Mouse (Mus musculus): ENCODE data around the gene Lrrc36. TPM values are rescaled to one million over a fixed set of nuclear protein-coding genes. Genes with fewer than 3 reads are reported as not detected.

Gene Lrrc36
- polyA plus RNA-seq, 1 experiment from 2014 or later = 0.17 TPM

DNA sequence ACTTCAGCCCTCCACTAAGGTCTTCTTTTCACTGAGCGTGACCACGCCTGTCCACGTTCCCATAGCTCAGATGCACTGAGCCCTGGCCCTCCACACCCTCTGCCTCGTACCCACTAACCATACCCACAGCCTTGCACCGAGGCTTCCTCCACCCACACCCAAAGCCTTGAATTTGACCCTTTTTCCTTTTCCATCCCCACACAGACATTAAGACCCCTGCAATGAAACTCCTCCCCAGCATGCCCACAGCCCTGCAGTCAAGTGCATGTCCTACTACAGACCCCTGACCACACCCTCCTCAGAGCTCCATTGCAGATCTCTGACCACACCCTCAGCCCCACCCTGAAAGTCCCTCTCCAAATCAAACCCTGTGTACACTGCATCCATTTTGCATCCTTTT, 56.4 kb downstream of the Lrrc36 start:
- H3K36me3 ChIP-seq (ENCODE audit: insufficient read depth, low read length) = no peaks in the 10 kb centered on the region; the same call in 1 of the 2 replicates
- no peak for ATAC-seq (ENCODE audit: low FRiP score, low TSS enrichment)
- 88% methylated on average over 5 of the region's 5 CpGs for WGBS
- no peak overlapping the region for H3K9ac ChIP-seq (replicated peaks; ENCODE audit: low read length)
- H3K4me3 ChIP-seq (ENCODE audit: low read length) = no peak overlapping the region
- peaks cover 25% of the 10 kb centered on the region for H3K4me1 ChIP-seq (ENCODE audit: insufficient read depth, low read length)
- no peak overlapping the region for H3K4me2 ChIP-seq (replicated peaks; ENCODE audit: low read depth, low read length)
- H3K27ac ChIP-seq (ENCODE audit: low read length) = no peak overlapping the region
- no peaks in the 10 kb centered on the region for H3K9me3 ChIP-seq (ENCODE audit: low read length)
- H3K27me3 ChIP-seq (ENCODE audit: insufficient read depth, low read length) = no peaks in the 10 kb centered on the region

GRCm38 (mm10) chr8:105470262-105470661, 56.9 kb downstream of the Lrrc36 start:
- no peak for ATAC-seq (ENCODE audit: low FRiP score, low TSS enrichment)
- no peak overlapping the region for H3K27ac ChIP-seq (ENCODE audit: low read length)
- WGBS = 78% methylated on average over 5 of the region's 5 CpGs
- no peaks in the 10 kb centered on the region; the same call in 1 of the 2 replicates for H3K36me3 ChIP-seq (ENCODE audit: insufficient read depth, low read length)
- no peaks in the 10 kb centered on the region for H3K9me3 ChIP-seq (ENCODE audit: low read length)
- no peak overlapping the region for H3K4me3 ChIP-seq (ENCODE audit: low read length)
- H3K9ac ChIP-seq (replicated peaks; ENCODE audit: low read length) = no peak overlapping the region
- no peaks in the 10 kb centered on the region for H3K27me3 ChIP-seq (ENCODE audit: insufficient read depth, low read length)
- H3K4me2 ChIP-seq (replicated peaks; ENCODE audit: low read depth, low read length) = no peak overlapping the region
- peaks cover 30% of the 10 kb centered on the region for H3K4me1 ChIP-seq (ENCODE audit: insufficient read depth, low read length)

- ATAC-seq (ENCODE audit: low FRiP score, low TSS enrichment) = peak; percentile 69
- H3K4me3 ChIP-seq (ENCODE audit: low read length) = peak overlapping the region; percentile 33
- H3K27ac ChIP-seq (ENCODE audit: low read length) = peak overlapping the region; percentile 37; the same call in 1 of the 2 replicates
Observed at GRCm38 (mm10) chr8:105470681-105471313, 57.4 kb downstream of the Lrrc36 start.

GRCm38 (mm10) chr8:105471314-105472015, 58.1 kb downstream of the Lrrc36 start, which contains the start of gene Tppp3:
TSS of gene Tppp3 (minus strand) at chr8:105471526.
- peak within 1 kb of the TSS; percentile 28; the same call in 1 of the 2 replicates for H3K9ac ChIP-seq (replicated peaks; ENCODE audit: low read length)
- H3K9me3 ChIP-seq (ENCODE audit: low read length) = no peaks in the 10 kb centered on the region
- peak; percentile 96 for ATAC-seq (ENCODE audit: low FRiP score, low TSS enrichment)
- H3K4me1 ChIP-seq (ENCODE audit: insufficient read depth, low read length) = peaks cover 33% of the 10 kb centered on the region
- H3K27me3 ChIP-seq (ENCODE audit: insufficient read depth, low read length) = no peaks in the 10 kb centered on the region
- H3K36me3 ChIP-seq (ENCODE audit: insufficient read depth, low read length) = no peaks in the 10 kb centered on the region; the same call in 1 of the 2 replicates
- WGBS = 7% methylated on average over 25 of the region's 25 CpGs
- peak within 1 kb of the TSS; percentile 33 for H3K4me3 ChIP-seq (ENCODE audit: low read length)
- H3K27ac ChIP-seq (ENCODE audit: low read length) = peak within 1 kb of the TSS; percentile 37; the same call in 1 of the 2 replicates
- peak within 1 kb of the TSS; percentile 63 for H3K4me2 ChIP-seq (replicated peaks; ENCODE audit: low read depth, low read length)

More at GRCm38 (mm10) chr8:105470681-105471313, 57.4 kb downstream of the Lrrc36 start:
- no peaks in the 10 kb centered on the region for H3K9me3 ChIP-seq (ENCODE audit: low read length)
- H3K27me3 ChIP-seq (ENCODE audit: insufficient read depth, low read length) = no peaks in the 10 kb centered on the region
- peak overlapping the region; percentile 63 for H3K4me2 ChIP-seq (replicated peaks; ENCODE audit: low read depth, low read length)
- H3K36me3 ChIP-seq (ENCODE audit: insufficient read depth, low read length) = no peaks in the 10 kb centered on the region; the same call in 1 of the 2 replicates
- peaks cover 30% of the 10 kb centered on the region for H3K4me1 ChIP-seq (ENCODE audit: insufficient read depth, low read length)
- WGBS = 18% methylated on average over 11 of the region's 11 CpGs
- H3K9ac ChIP-seq (replicated peaks; ENCODE audit: low read length) = peak overlapping the region; percentile 8; the same call in 1 of the 2 replicates

- Histone ChIP-seq H3K36me3 (ENCODE audit: insufficient read depth, low read length) (no peaks in the 10 kb centered on the region; the same call in 1 of the 2 replicates), H3K4me3 (ENCODE audit: low read length) (no peak overlapping the region), H3K9ac (replicated peaks; ENCODE audit: low read length) (no peak overlapping the region), H3K4me2 (replicated peaks; ENCODE audit: low read depth, low read length) (no peak overlapping the region), H3K27me3 (ENCODE audit: insufficient read depth, low read length) (no peaks in the 10 kb centered on the region), H3K27ac (ENCODE audit: low read length) (no peak overlapping the region), H3K4me1 (ENCODE audit: insufficient read depth, low read length) (peaks cover 41% of the 10 kb centered on the region), H3K9me3 (ENCODE audit: low read length) (no peaks in the 10 kb centered on the region)
- ATAC-seq (ENCODE audit: low FRiP score, low TSS enrichment) = no peak
- 50% methylated on average over 23 of the region's 23 CpGs for WGBS
Observed at GRCm38 (mm10) chr8:105472414-105472932, 59.1 kb downstream of the Lrrc36 start.

DNA sequence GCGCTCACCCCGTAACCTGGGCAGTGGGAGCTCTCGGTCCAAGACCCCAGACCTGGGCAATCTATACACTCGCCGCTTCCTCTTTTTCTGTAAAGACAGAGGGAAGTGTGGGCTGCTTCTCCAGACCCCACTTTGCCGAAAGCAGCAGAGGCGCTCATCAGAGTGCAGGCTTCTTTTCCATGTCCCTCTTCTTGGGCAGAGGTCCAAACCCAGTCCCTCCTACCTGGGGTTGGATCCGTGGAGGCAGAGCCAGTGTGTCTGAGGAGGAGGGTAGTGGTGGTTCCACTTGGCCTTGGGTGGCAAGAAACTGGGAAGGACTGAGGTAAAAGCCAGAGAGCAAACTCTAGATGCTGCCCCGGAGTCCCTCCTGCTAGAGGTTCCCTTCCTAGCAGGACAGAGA, 59.6 kb downstream of the Lrrc36 start:
- Histone ChIP-seq H3K4me2 (replicated peaks; ENCODE audit: low read depth, low read length) (no peak overlapping the region), H3K27me3 (ENCODE audit: insufficient read depth, low read length) (no peaks in the 10 kb centered on the region), H3K36me3 (ENCODE audit: insufficient read depth, low read length) (no peaks in the 10 kb centered on the region; the same call in 1 of the 2 replicates), H3K27ac (ENCODE audit: low read length) (no peak overlapping the region), H3K4me1 (ENCODE audit: insufficient read depth, low read length) (peaks cover 41% of the 10 kb centered on the region), H3K4me3 (ENCODE audit: low read length) (no peak overlapping the region), H3K9me3 (ENCODE audit: low read length) (no peaks in the 10 kb centered on the region), H3K9ac (replicated peaks; ENCODE audit: low read length) (no peak overlapping the region)
- no peak for ATAC-seq (ENCODE audit: low FRiP score, low TSS enrichment)
- WGBS = 73% methylated on average over 9 of the region's 9 CpGs

DNA sequence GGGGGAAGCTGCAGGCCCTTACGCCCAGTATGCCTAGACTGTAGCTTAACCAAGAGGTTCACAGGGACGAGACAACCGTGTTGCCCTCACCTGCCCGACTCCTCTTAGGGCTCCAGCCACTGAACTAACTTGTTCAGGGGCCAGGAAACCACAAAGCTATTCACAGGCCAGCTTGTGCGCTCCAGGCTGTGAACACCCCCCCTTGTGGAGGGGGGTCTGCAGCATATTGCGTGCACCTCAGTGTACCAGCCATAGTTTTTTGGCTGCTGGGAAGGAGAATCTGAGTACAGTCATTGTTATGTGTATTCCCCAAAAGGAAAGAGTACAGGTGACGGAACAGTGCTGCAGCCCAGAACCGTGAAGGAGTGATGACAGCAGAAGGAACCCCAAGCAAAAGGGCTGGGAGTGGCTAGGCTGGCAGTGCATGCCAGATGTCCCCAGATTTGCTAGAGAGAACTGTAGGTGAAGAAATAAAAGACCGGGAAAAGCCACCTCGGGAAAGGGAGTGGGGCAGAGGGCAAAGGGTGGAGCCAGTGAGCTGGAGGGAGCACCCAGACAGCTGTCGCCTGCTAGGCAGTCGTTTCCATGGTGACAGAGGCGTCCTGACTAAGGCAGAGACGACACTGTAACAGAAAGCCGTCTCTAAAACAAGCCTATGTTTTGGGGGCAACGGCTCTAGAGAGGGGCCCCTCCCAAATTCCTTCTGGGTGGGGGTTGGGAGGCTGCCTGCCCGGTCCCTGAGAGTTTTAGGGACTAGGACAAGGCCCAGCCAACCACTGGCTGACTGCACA, 60.6 kb downstream of the Lrrc36 start:
- 33% methylated on average over 17 of the region's 17 CpGs for WGBS
- no peaks in the 10 kb centered on the region for H3K27me3 ChIP-seq (ENCODE audit: insufficient read depth, low read length)
- no peak overlapping the region for H3K4me2 ChIP-seq (replicated peaks; ENCODE audit: low read depth, low read length)
- ATAC-seq (ENCODE audit: low FRiP score, low TSS enrichment) = no peak
- H3K36me3 ChIP-seq (ENCODE audit: insufficient read depth, low read length) = peaks cover 2% of the 10 kb centered on the region
- H3K4me1 ChIP-seq (ENCODE audit: insufficient read depth, low read length) = peaks cover 41% of the 10 kb centered on the region
- peak overlapping the region; percentile 37; the same call in 1 of the 2 replicates for H3K27ac ChIP-seq (ENCODE audit: low read length)
- H3K9ac ChIP-seq (replicated peaks; ENCODE audit: low read length) = no peak overlapping the region; the same call in 1 of the 2 replicates
- H3K9me3 ChIP-seq (ENCODE audit: low read length) = no peaks in the 10 kb centered on the region
- no peak overlapping the region for H3K4me3 ChIP-seq (ENCODE audit: low read length)

GRCm38 (mm10) chr8:105474680-105475079, 61.3 kb downstream of the Lrrc36 start:
- Histone ChIP-seq H3K36me3 (ENCODE audit: insufficient read depth, low read length) (peaks cover 2% of the 10 kb centered on the region), H3K4me1 (ENCODE audit: insufficient read depth, low read length) (peaks cover 41% of the 10 kb centered on the region), H3K27me3 (ENCODE audit: insufficient read depth, low read length) (no peaks in the 10 kb centered on the region), H3K4me3 (ENCODE audit: low read length) (no peak overlapping the region), H3K9ac (replicated peaks; ENCODE audit: low read length) (no peak overlapping the region), H3K27ac (ENCODE audit: low read length) (no peak overlapping the region; the same call in 1 of the 2 replicates), H3K9me3 (ENCODE audit: low read length) (no peaks in the 10 kb centered on the region), H3K4me2 (replicated peaks; ENCODE audit: low read depth, low read length) (no peak overlapping the region)
- 44% methylated on average over 5 of the region's 5 CpGs for WGBS
- ATAC-seq (ENCODE audit: low FRiP score, low TSS enrichment) = no peak

- H3K9ac ChIP-seq (replicated peaks; ENCODE audit: low read length) = no peak overlapping the region
- no peaks in the 10 kb centered on the region for H3K9me3 ChIP-seq (ENCODE audit: low read length)
- H3K27ac ChIP-seq (ENCODE audit: low read length) = no peak overlapping the region
- H3K4me1 ChIP-seq (ENCODE audit: insufficient read depth, low read length) = peaks cover 41% of the 10 kb centered on the region
- no peak overlapping the region for H3K4me2 ChIP-seq (replicated peaks; ENCODE audit: low read depth, low read length)
- no peak for ATAC-seq (ENCODE audit: low FRiP score, low TSS enrichment)
- peaks cover 2% of the 10 kb centered on the region for H3K36me3 ChIP-seq (ENCODE audit: insufficient read depth, low read length)
- WGBS = 46% methylated on average over 4 of the region's 4 CpGs
- H3K27me3 ChIP-seq (ENCODE audit: insufficient read depth, low read length) = no peaks in the 10 kb centered on the region
- H3K4me3 ChIP-seq (ENCODE audit: low read length) = no peak overlapping the region
Observed at GRCm38 (mm10) chr8:105475254-105475653, 61.9 kb downstream of the Lrrc36 start.
